Mouse (Mus musculus): ENCODE results near the gene Arfgef2. TPM values are rescaled to one million over a fixed set of nuclear protein-coding genes. Genes with fewer than 3 reads are reported as not detected.

The Arfgef2 gene
- total RNA-seq, 1 experiment from 2014 or later, result 17.1 TPM

GRCm38 (mm10) chr2:166893036-166893435, 87.6 kb downstream of the Arfgef2 start:
- ATAC-seq (replicated peaks; ENCODE audit: insufficient number of reproducible peaks, low FRiP score, low TSS enrichment, poor library complexity, severe bottlenecking), result no peak

GRCm38 (mm10) chr2:166896368-166896767, 91.0 kb downstream of the Arfgef2 start:
- no peak for ATAC-seq (replicated peaks; ENCODE audit: insufficient number of reproducible peaks, low FRiP score, low TSS enrichment, poor library complexity, severe bottlenecking)

GRCm38 (mm10) chr2:166896974-166897373, 91.6 kb downstream of the Arfgef2 start:
- no peak for ATAC-seq (replicated peaks; ENCODE audit: insufficient number of reproducible peaks, low FRiP score, low TSS enrichment, poor library complexity, severe bottlenecking)

GRCm38 (mm10) chr2:166899161-166899560, 93.8 kb downstream of the Arfgef2 start:
- ATAC-seq (replicated peaks; ENCODE audit: insufficient number of reproducible peaks, low FRiP score, low TSS enrichment, poor library complexity, severe bottlenecking), result no peak

GRCm38 (mm10) chr2:166899746-166900145, 94.4 kb downstream of the Arfgef2 start:
- ATAC-seq (replicated peaks; ENCODE audit: insufficient number of reproducible peaks, low FRiP score, low TSS enrichment, poor library complexity, severe bottlenecking), result no peak

GRCm38 (mm10) chr2:166900792-166901505, 95.6 kb downstream of the Arfgef2 start:
- no peak for ATAC-seq (replicated peaks; ENCODE audit: insufficient number of reproducible peaks, low FRiP score, low TSS enrichment, poor library complexity, severe bottlenecking)

- no peak for ATAC-seq (replicated peaks; ENCODE audit: insufficient number of reproducible peaks, low FRiP score, low TSS enrichment, poor library complexity, severe bottlenecking)
Observed at GRCm38 (mm10) chr2:166903719-166904282, 98.4 kb downstream of the Arfgef2 start.

GRCm38 (mm10) chr2:166905711-166906522, 100.5 kb downstream of the Arfgef2 start, which contains the start of gene Cse1l:
Gene Cse1l (plus strand): TSS chr2:166906040.
- peak; percentile 84 for ATAC-seq (replicated peaks; ENCODE audit: insufficient number of reproducible peaks, low FRiP score, low TSS enrichment, poor library complexity, severe bottlenecking)

- ATAC-seq (replicated peaks; ENCODE audit: insufficient number of reproducible peaks, low FRiP score, low TSS enrichment, poor library complexity, severe bottlenecking), result peak; percentile 83
Observed at GRCm38 (mm10) chr2:166906523-166907182, 101.3 kb downstream of the Arfgef2 start.

- ATAC-seq (replicated peaks; ENCODE audit: insufficient number of reproducible peaks, low FRiP score, low TSS enrichment, poor library complexity, severe bottlenecking), result no peak
Observed at GRCm38 (mm10) chr2:166909729-166910128, 104.3 kb downstream of the Arfgef2 start.

- no peak for ATAC-seq (replicated peaks; ENCODE audit: insufficient number of reproducible peaks, low FRiP score, low TSS enrichment, poor library complexity, severe bottlenecking)
Observed at GRCm38 (mm10) chr2:166910536-166910935, 105.1 kb downstream of the Arfgef2 start.

GRCm38 (mm10) chr2:166923971-166924370, 118.6 kb downstream of the Arfgef2 start:
- no peak for ATAC-seq (replicated peaks; ENCODE audit: insufficient number of reproducible peaks, low FRiP score, low TSS enrichment, poor library complexity, severe bottlenecking)

GRCm38 (mm10) chr2:166933943-166934342, 128.6 kb downstream of the Arfgef2 start:
- ATAC-seq (replicated peaks; ENCODE audit: insufficient number of reproducible peaks, low FRiP score, low TSS enrichment, poor library complexity, severe bottlenecking), result no peak

GRCm38 (mm10) chr2:166934416-166934815, 129.0 kb downstream of the Arfgef2 start:
- ATAC-seq (replicated peaks; ENCODE audit: insufficient number of reproducible peaks, low FRiP score, low TSS enrichment, poor library complexity, severe bottlenecking), result no peak

- ATAC-seq (replicated peaks; ENCODE audit: insufficient number of reproducible peaks, low FRiP score, low TSS enrichment, poor library complexity, severe bottlenecking), result no peak
Observed at GRCm38 (mm10) chr2:166935582-166935981, 130.2 kb downstream of the Arfgef2 start.

- no peak for ATAC-seq (replicated peaks; ENCODE audit: insufficient number of reproducible peaks, low FRiP score, low TSS enrichment, poor library complexity, severe bottlenecking)
Observed at GRCm38 (mm10) chr2:166936166-166936565, 130.8 kb downstream of the Arfgef2 start.

GRCm38 (mm10) chr2:166943146-166943545, 137.8 kb downstream of the Arfgef2 start:
- ATAC-seq (replicated peaks; ENCODE audit: insufficient number of reproducible peaks, low FRiP score, low TSS enrichment, poor library complexity, severe bottlenecking), result no peak

GRCm38 (mm10) chr2:166944346-166944745, 139.0 kb downstream of the Arfgef2 start:
- no peak for ATAC-seq (replicated peaks; ENCODE audit: insufficient number of reproducible peaks, low FRiP score, low TSS enrichment, poor library complexity, severe bottlenecking)

- ATAC-seq (replicated peaks; ENCODE audit: insufficient number of reproducible peaks, low FRiP score, low TSS enrichment, poor library complexity, severe bottlenecking), result no peak
Observed at GRCm38 (mm10) chr2:166945456-166945855, 140.1 kb downstream of the Arfgef2 start.

Data from monocyte, adult 5-6 weeks (primary cell).